In genomic region chr6:16513541-16513940, GRCm38 (mm10) we compare ENCODE assay signal across 19 mouse cellular contexts.
DNase-seq lines count a peak whose midpoint lies in the region; TF ChIP-seq lines count a peak whose summit lies in the region.
"Had no signal": no experiment of that assay in that cellular context is flagged by ENCODE, and none has a peak within 500 bp of the region (broad histone marks: within the 10 kb centered on the region; RNA-seq: fewer than 3 reads in every experiment).

No protein-coding gene starts in this region.

- H3K9ac ChIP-seq in ES-Bruce4 (ENCODE audit: low read depth, poor library complexity, severe bottlenecking) = no peak overlapping the region
- H3K9ac ChIP-seq: embryonic facial prominence, embryonic 13.5 days; embryonic facial prominence, embryonic 15.5 days; forebrain, embryonic 12.5 days had no signal

- H3K9me3 ChIP-seq in ES-Bruce4 (replicated peaks; ENCODE audit: control insufficient read depth, insufficient read depth, low read length, poor library complexity, severe bottlenecking) = 0 out of 2 replicates have a peak, but pooled peaks cover 10% of the 10 kb centered on the region
- H3K9me3 ChIP-seq: embryonic facial prominence, embryonic 15.5 days; forebrain, embryonic 10.5 days; forebrain, embryonic 12.5 days had no signal

- H3K27me3 ChIP-seq in ES-Bruce4 (ENCODE audit: control insufficient read depth, insufficient read depth, low read length, poor library complexity, severe bottlenecking) = no peaks in the 10 kb centered on the region
- H3K27me3 ChIP-seq: embryonic facial prominence, embryonic 13.5 days; embryonic facial prominence, embryonic 15.5 days; forebrain, embryonic 12.5 days had no signal

- TF ChIP-seq POLR2A in ES-Bruce4 (IDR thresholded peaks at IDR 0.05; ENCODE audit: insufficient read depth, low read length) = no peak

- peak; percentile 66 for DNase-seq in ES-CJ7 (ENCODE audit: low read depth, low spot score)
- peak; percentile 29 for DNase-seq in ZHBTc4 (ENCODE audit: low read depth, low spot score)
- DNase-seq in embryo, embryonic 10 days (ENCODE audit: low spot score) = no peak
- DNase-seq in adrenal gland, postnatal 4 days (ENCODE audit: low spot score in 2 of 2) = no peak
- DNase-seq: adrenal gland, adult 2 months; adrenal gland, postnatal 10 days; adrenal gland, postnatal 25 days; cerebellum, adult 11-12 months; cerebellum, adult 2 months; cerebellum, adult 9-10 months; cerebellum, postnatal 10 days; cerebellum, postnatal 25 days; embryo, embryonic 11 days had no signal

- H3K4me1 ChIP-seq in ES-Bruce4 (ENCODE audit: control insufficient read depth, insufficient read depth, low read length) = peaks cover 1% of the 10 kb centered on the region
- H3K4me1 ChIP-seq: embryonic facial prominence, embryonic 13.5 days; embryonic facial prominence, embryonic 15.5 days; forebrain, embryonic 10.5 days; forebrain, embryonic 12.5 days had no signal

- no peak for TF ChIP-seq EP300 in ES-Bruce4 (IDR thresholded peaks at IDR 0.05; ENCODE audit: insufficient read depth, low read depth, low read length)

- H3K4me3 ChIP-seq in ES-Bruce4 (ENCODE audit: low read depth, low read length) = no peak overlapping the region
- H3K4me3 ChIP-seq: embryonic facial prominence, embryonic 13.5 days; embryonic facial prominence, embryonic 15.5 days; erythroblast, embryonic 14.5 days; forebrain, embryonic 10.5 days; forebrain, embryonic 12.5 days had no signal

- no peak for TF ChIP-seq CTCF in ES-Bruce4 (IDR thresholded peaks at IDR 0.05; ENCODE audit: low read depth, low read length)

- H3K27ac ChIP-seq in ES-Bruce4 (ENCODE audit: insufficient read depth, low read length) = peak overlapping the region; percentile 81
- H3K27ac ChIP-seq: embryonic facial prominence, embryonic 13.5 days; embryonic facial prominence, embryonic 15.5 days; forebrain, embryonic 10.5 days; forebrain, embryonic 12.5 days had no signal

- no peaks in the 10 kb centered on the region for H3K36me3 ChIP-seq in ES-Bruce4 (ENCODE audit: control insufficient read depth, insufficient read depth, low read length, poor library complexity, severe bottlenecking)
- H3K36me3 ChIP-seq: embryonic facial prominence, embryonic 13.5 days; embryonic facial prominence, embryonic 15.5 days; forebrain, embryonic 10.5 days; forebrain, embryonic 12.5 days had no signal

Comparison
In these comparisons a context has a peak if more than half of its experiments do, and no peak if none do; other contexts are left out.
1. DNase-seq: peak in ES-CJ7 (single experiment) and ZHBTc4 (single experiment); none in embryo, embryonic 10 days (single experiment) and adrenal gland, postnatal 4 days (0 of 2).